Mouse (Mus musculus) layer of hippocampus, postnatal 14 days (tissue): ENCODE measurements around the gene 5730596B20Rik. TPM values are rescaled to one million over a fixed set of nuclear protein-coding genes. Genes with fewer than 3 reads are reported as not detected.

Experiments
- DNase-seq, 2 experiments: peaks; one replicate each; pipeline ENCODE4 v3.0.0; 2021 to 2022; ENCODE audit warnings: low spot score in 2 of 2, mixed read lengths in 1 of 2
- total RNA-seq, 2 experiments: library from RNA; stranded (reverse); gene quantifications; 2 replicates each; pipeline ENCODE4 v1.2.3; 2021

5730596B20Rik gene
- total RNA-seq, 2 experiments from 2014 or later: not detected

DNA sequence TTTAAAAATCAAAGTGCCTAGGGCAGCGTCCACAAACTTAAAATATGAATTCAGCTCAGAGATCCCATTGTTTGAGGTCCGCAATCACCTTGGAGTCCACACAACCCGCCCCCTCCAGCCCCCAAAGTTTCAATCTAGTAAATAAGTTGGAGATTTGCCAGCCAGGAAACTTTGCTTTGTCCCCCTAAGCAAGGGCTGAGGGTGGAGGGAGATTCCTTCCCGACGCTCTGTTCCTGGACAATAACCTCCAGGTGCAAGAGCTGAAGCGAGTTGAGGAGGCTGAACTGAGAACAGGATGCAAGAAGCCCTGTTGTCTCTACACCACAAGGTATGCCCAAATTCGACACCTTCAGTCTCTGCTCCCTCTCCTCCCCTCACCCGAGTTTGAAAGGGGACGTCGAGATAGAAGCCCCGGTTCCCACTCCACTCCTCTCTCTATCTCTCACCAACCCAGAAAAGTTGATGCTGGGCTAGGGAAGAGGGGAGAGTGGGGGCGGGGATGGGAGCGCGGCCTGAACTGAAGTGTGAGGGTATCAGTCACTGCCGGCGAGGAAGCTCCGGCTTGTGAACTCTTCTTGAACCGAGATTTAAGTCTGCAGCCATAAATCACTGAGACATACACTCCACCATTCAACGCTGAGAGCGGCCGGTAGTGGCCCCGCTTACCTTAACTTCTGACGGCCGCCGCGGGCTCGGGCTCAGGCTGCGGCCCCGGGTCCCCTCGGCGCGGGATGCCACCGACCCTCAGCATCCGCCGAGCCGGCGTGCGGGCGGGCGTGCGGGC, 2.1 kb upstream of the 5730596B20Rik start:
- no peak for DNase-seq

DNA sequence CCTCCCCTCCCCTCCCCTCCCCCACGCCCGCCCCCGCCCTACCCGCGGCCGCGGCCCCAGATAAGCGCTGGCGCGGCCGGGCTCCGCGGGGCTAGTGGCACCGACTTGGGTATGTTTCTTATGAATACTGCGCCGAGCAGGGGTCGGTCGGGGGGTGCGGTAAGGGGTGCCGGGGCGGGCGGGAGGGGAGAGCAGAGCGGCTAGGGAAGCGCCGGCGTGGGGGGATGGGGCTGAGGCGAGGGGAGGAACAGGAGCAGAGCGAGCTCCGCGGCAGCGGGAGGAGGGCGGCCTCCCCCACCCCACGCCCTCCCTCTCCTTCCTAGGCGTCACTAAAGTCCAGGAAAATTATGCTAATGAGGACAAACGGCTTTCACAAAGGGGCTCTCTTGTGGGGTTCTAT, 1.4 kb upstream of the 5730596B20Rik start:
- DNase-seq: no peak

DNA sequence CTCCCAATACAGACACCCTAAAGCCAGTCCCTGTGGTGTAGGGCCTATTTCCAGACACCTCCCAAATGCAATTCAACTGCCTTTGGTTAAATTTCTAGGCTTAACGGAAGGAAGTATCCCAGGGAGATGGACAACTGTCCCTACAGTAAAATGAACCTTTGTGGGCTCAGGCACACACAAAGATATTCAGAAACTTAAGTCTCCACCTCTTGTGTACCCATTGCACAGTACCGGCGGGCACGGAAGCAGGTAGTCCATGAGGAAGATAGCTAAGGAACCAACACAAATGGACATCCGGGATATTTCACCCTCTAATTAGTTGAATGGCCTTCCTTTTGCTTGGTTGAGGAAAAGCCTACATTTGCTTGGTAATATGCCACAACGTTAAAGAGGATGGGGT, 907 bp upstream of the 5730596B20Rik start:
- no peak for DNase-seq

DNA sequence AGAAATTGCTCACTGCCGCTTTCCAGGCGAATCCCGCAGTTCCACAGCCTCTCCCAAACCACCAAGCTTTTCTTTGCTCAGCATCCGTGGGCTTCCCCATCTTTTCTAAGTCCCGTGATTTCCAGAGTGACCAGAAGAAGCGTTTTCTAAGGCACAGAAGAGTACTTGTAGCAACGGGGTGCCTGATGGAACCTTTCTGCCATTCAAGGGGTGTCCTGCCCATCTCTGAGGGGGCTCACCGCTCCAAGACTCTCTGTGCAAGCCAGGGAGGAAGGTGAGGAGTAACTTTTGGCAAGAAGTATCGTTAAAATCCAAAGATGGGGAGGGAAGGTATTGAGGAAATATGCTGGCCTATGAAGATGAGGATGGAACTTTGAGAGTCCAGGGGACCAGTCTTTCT, 508 bp downstream of the 5730596B20Rik start:
- DNase-seq: no peak

DNA sequence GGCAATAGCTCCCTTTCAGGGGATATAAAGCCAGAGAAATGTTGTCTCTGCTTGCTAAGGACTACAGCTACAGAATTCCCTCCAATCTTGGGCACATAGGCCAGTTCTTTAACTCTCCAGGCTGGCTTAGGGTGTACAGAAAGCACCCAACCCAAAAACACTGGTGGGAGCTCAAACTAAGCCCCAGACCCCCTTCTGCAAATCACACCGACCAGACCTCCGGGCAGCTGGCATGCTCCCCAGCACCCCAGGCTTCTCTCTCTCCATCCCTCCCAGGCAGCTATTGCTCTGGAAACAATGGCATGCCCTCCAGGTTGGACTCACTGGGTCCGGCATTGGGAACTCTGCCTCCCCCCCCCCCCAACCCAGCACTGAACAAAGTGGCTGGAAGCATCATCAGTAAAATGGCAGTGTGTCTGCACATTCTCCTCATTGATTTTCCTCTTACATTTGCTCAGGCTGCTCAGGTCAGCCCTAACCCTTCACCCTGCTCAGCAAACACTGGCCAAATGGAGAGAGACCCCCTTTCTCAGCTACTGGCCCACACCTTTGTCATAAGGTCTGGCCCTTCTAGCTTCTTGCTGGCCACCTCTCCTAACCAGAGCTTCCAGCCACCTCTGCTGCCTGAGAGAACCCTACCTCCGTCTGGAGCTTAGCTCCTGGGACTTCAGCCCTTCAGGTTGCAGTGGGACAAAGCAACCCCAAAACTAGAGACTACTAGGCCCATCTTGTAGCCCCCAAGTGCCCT, 1.8 kb downstream of the 5730596B20Rik start:
- DNase-seq: no peak

DNA sequence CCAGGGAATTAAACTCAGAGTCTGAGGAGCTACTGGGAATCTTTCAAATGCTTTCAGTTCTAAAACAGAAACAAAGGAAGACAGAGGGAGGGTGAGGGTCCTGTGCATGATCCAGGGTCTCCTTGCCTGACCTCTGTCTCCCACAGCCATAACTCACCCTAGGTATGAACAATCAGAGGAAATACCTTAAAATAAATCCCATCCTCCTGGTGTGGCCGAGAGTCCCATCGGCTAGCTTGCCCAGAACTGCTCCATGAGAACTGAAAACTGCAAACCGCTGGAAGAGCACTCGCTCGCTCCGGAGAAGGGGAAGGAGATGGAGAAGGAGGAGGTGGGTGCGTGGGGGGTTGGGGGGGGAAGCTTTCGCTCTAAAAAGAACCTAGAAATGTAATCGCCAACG, 2.4 kb downstream of the 5730596B20Rik start:
- no peak for DNase-seq

DNA sequence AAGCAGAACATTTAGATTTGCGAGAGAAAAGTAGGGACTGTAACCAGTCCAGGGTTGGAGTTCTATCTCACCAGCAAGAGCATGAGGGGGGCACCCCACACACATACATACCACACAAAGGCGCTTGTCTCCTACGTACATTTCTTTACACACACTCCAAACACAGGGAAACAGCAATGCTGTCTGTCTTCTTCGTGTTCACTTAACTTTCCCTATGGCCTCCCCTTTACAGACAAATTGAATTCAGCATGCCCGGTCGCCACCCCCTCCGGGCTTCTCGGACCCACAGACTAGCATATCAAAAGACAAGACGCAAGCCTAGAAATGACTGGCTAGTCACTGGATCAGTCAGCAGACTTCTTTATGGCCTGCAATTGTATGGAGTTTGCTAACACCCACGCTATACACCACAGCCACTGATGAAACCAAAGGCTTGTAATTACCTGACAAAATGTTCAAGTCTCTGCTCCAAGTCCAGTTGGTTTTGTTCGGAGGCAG, 3.0 kb downstream of the 5730596B20Rik start:
- no peak for DNase-seq

DNA sequence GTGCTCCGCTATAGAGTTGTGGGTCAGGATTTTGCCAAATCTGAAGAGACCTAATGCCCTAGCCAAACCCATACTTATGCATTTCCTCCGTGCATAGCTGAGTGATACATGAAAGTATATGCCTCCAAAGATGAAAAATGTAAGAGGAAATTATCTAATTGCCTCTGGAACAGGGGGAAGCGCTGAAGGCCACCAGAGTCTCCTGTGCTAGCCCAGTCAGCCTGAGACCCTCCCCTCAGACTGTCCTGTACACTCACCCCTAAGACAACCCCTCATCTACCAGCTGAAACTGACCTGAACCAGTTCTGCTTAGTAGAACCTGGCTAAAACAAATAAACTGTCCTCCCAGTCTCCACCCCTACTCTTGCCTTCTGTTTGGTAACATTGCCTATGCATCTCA, 3.4 kb downstream of the 5730596B20Rik start:
- DNase-seq: no peak

DNA sequence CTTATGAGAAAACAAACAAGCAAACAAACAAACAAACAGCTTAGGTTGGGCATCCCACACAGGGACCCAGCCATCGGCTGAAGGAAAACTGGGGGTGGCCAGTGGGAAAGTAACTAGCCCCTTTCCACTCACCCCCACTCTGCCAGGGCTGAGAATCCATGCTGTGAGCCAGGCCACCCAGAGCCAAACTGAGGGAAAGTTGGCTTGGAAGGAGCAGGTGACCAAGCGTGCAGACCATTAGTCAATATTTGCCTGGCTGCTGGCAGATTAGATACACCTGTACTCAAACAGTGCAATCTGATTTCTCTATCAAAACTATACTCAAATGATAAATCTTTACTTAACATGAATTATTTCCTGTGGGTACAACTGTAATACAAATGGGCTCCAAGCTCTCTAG, 4.7 kb downstream of the 5730596B20Rik start:
- no peak for DNase-seq

DNA sequence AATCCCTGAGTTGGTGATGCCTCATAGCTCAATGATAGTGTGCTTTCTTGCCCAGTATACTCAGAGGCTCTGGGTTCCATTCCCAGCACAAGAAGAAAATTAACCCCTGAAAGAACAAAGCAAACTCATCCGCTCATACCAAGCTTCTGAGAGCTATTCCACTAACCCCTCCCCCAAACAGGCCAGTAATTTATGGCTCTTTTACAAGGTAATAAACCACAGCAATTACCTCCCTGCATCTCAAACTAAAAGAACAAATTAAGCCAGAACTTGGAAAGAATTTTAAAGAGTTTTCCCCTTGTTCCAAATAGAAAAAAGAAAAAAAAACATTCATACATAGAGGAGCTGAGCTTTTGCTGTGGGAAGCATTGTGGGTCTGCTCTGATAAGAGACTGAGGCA, 5.5 kb downstream of the 5730596B20Rik start:
- DNase-seq: no peak

DNA sequence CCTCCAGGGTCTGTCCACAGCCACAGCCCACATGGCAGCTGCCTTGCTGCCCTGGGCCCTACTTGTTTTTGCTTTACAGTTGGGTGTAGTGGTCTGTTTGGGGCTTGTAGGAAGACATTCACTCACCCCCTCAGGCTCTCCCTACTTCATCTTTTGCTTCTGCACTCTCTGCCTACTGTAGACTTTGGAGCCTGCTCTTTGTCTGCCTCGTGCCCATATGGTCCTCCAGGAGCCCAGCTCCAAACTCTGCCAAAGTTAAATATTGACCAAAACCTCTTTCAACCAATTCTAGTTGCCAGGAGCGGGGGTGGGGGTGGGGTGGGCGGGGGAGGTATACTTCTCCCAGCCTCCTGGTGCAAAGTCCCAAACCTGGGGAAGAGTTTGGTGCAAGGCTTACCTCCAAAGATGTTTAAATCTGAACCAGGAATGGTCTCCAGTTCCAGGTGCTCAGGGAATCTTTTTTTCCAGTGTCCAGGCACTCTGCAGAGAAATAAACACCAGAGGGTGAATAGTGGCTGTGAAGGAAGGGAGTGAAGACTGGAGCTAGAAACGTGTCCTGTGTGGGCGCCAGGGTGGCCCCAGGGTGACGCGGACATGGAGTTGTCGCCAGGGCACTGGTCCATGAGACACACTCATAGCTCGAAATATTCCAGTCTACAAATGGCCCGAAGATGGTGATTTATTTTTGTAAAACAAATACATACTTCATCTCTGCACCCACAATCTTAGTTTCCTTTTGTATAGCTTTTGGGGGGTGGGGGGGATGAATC, 6.2 kb downstream of the 5730596B20Rik start:
- no peak for DNase-seq

DNA sequence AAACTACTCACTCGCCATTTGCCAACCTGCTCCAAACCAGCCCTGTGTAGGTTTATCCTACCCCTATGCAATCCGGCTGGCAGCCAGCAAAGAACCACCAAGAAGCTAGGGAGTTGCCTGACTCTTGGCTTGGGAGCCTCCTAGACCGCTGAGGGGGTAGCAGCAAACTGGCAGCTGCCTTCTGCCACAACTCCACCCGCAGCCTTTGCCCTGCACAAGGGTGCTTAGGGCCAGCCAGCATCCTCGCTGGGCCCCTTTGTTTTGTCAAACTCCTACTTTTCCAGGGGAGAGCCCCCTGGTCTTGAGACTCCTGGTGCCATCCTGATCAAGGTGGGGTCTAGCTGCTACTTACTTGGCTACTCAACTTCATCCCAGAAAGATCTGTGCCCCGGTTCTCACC, 7.4 kb downstream of the 5730596B20Rik start:
- no peak for DNase-seq

DNA sequence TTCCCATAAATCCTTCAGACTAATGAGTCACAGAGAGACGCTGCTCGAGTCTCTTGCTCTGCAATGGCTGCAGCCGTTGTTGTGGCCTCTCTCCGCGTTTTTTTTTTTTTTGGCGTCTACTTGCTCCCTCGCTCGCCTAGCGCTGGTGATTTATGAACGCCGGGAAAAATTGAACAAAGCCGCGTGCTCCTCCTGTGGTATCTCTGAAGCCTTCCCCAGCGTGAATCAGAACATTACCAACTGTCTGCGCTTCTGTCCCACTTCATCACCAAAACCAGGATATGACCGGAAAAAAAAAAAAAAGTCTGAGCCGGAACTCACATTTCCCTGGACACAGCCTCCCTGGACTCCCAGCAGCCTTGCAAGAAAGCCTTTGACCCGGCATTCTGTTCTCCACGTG, 7.9 kb downstream of the 5730596B20Rik start:
- no peak for DNase-seq

DNA sequence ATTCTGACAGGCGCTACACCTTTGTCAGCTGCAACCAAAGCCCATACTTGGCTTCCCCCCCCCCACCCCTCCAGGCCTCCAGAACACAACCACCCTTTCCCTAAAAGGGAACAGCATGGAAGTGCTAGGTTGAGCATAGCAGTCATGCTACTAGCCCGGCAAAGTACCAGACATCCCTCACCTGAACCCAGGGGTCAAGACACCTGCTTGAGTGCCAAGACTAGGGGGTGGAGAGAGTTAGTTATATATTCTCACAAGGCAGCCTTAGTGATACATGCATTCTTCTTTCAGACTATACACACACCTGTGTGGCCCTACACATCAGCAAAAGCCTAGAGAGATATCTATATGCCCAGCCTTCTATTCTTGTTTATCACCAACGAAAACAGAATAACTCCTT, 8.5 kb downstream of the 5730596B20Rik start:
- no peak for DNase-seq

DNA sequence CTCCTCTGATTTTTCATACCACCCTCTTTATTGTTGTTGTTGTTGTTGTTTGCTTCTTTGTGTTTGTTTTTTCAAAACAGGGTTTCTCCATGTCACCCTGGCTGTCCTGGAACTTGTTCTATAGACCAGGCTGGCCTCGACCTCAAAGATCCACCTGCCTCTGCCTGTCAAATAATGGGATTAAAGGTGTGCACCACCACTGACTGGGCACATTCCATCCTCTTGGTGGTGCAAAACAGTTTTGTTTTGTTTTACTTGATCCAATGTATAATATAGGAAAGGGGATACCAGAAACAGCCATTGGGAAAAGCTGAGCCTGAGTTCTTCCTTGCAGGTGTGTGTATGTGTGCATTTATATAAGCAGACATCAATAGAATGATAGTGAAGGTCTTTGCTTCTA, 9.2 kb downstream of the 5730596B20Rik start:
- no peak for DNase-seq

DNA sequence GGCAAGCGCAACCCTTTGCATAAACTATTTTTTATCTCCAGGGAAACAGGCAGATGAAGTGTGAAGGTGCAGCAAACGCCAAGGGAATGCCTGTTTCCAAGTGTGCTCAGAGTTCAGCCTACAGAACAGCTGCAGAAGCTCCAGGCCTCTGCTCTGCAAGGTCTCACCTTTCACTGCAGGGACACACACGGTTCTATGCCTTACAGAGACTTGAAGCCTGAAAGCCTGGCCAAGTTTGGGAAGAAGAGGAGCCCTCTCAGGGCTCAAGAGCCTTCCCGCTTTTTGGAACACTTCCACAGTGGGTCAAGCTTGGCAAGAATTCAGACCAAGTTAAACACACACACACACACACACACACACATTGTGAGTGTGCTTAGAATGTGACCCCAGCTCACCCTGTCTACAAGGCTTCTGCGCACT, 11.9 kb downstream of the 5730596B20Rik start:
- DNase-seq: no peak

DNA sequence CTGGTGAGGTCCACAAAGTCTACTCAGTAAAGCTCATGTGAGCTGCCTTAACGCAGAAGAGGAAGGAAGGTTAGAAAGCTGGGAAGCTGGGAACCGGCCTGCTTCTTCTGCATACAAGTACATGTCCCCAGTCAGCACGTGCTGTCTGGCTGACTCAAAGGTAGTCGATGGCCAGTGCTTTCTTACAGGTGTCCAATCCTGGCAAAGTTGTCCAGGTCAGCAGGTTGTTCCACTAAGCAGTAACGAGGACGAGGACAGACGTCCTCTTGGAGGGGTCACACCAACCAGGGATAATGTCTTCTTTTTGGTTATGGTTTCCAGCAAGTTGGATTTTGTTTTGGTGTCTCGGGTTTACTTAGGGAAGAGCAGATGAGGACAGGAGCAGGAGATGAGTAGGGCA, 12.6 kb downstream of the 5730596B20Rik start:
- no peak for DNase-seq

DNA sequence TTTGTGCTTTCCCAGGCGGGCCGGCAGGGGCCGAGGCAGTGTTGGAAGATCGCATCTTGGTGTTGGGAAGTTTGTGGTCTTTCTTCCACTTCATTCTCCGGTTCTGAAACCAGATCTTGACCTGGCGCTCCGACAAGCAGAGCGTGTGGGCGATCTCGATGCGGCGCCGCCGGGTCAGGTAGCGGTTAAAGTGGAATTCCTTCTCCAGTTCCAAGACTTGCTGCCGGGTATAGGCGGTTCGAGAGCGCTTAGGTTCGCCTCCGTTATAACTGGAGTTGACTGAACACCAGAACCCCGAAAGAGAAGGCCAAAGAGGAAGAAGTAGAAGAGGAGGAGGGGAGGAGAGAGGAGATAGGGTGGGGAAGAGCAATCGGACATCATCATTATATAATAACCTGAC, 13.1 kb downstream of the 5730596B20Rik start:
- no peak for DNase-seq

DNA sequence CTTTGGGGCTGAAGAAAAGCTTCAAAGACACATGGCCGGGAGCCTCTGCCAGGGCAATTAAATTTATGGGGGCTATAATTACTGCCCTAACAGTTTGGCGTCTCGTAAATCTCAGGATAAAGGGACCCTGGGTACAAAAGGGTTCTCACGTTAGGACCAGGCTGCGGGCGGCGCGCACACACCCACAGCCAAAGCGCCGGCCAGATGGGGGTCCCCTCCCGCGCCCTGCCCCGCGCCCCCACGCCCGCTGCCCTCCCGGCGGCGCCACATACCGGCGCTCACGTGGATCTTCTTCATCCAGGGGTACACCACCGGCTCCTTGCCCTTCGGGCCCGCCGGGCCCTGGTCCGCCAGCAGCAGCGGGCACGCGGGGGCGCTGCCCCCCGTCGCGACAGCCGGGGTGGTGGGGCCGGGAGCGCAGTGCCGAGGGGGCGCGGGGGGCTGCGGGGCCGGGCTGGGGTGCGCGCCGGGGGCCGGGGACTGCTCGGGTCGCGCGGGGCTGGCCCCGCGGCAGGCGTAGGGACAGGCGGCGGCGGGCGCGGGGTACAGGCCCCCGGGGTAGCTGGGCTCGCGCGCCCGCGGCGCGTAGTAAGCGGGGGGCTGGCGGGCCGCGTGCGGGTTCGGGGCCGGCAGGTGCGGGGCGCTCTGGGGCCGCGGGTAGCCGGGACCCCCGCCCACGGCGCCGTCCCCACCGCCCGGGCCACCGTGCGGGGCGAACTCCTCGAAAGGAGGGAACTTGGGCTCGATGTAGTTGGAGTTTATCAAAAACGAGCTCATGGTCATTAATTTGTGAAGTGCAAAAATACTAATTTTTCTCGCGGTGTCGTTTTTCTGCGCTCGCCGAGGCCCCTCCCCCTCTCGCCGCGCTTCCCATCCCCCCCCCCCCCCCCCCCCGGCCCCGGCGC, 13.9 kb downstream of the 5730596B20Rik start, which contains the start of gene Hoxa4:
Hoxa4 (minus strand) TSS at position 848 of the 905 bp plus-strand sequence.
- no peak for DNase-seq

DNA sequence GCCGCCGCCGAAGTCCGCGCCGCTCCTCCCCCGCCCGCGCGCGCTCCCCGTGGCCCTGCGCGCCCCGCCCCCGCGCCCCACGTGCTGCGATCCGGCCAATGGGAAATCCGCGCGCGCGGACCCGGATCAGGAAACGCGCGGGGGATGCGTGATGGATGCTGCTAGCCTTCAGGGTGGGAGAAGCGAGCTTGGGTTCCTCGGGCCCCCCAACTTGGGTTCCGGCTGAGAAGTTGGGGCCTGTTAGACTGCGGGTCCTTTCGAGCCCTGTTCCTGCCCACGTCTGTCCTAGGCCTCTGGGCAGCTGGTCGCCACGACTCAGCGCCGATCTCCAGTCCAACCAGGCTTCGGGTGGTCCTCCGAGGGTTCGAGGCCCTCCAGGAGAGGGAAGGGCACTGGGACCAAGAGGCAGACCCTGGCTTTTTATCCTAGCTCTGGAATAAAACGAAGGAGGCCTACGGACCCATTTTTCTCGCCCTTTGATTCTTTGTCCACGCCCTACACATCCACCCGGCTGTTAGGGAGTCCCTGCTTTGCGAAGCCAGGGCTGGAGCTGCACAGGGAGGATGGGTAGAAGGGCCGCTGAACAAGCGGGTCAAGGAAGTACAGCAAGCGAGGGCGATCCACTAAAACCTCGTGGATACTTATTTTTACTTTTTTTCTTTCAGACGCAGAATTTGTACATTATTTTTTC, 14.7 kb downstream of the 5730596B20Rik start:
- DNase-seq: no peak
